Mouse (Mus musculus) mouse embryonic stem cell (cell line): Measurements from ENCODE around the gene Rictor.

Source experiments
- in situ Hi-C, 2 experiments: fragments of 300-500 bp; cut with MboI; formaldehyde crosslinking; loops; 1 replicate in 1 of 2; 3 replicates in 1 of 2; pipeline ENCODE4 v1.14.3; 2019 to 2020; ENCODE audit warnings: low sequenced_read_pairs in 2 of 2, low pct_unique_long_range_greater_than_20kb in 1 of 2, mixed read lengths in 1 of 2; ENCODE audit not compliant: unreplicated experiment in 1 of 2

Rictor gene

DNA sequence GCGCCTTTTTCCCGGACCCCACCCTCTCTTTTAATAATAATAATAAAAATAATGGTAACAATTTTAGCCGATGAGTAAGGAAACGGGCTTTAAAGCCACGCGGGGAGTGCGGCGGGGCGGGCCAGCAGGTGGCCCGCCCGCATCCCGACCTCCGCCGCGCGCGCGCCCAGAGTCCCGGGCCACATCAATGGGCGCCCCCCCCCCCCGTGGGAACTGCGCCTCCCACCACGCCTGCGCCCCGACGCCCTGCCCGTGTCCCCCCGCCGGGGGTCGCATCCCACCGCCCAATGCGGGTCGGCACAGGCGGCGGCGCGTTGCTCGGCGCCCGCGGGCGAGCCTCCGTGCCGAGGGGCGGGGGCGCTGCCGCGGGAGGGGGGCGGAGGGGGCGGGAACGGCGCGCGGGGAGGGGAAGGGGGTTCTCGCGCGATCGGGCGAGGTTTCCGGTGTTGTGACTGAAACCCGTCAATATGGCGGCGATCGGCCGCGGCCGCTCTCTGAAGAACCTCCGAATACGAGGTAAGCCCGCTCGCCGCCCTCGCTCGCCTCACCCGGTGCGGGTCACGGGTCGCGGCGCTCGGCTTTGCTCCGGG lies at the start of gene Rictor:
TSS of gene Rictor (plus strand) at position 444 of the 590 bp plus-strand sequence.
- in situ Hi-C loops: no loop called here

DNA sequence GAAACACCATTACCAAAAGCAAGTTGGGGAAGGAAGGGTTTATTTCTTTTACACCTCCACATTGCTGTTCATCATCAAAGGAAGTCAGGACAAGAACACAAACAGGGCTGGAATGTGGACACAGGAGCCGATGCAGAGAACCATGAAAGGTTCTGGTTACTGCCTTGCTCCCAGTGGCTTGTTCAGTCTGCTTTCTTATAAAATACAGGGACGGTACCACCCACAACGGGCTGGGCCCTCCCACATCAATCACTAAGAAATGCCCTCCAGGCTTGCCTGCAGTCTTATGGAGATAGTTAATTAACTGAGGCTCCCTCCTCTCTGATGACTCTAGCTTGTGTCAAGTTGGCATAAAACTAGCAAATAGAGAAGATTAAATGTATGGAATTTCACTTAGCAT lies 46.2 kb upstream of the Rictor start:
- in situ Hi-C loops: no loop called here

DNA sequence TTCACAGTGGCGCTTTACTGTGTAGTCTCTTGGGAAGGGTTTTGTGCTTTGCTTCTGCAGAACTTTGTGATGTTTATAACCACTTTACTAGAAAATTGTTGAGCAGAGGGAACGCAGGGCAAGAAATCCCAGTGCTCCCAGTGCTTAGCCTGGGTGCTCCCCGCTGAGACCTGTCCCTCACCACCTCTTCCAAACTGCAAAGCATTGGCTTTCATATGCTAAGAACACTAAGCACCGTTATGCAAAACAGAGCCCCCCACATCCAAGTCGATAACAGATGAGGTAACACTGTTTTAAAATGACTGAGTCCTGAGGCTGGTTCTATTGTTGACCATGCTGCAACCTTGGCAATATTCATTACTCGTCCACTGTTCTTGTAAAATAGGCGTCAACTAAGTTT lies 44.2 kb upstream of the Rictor start:
- in situ Hi-C loops: no loop called here

DNA sequence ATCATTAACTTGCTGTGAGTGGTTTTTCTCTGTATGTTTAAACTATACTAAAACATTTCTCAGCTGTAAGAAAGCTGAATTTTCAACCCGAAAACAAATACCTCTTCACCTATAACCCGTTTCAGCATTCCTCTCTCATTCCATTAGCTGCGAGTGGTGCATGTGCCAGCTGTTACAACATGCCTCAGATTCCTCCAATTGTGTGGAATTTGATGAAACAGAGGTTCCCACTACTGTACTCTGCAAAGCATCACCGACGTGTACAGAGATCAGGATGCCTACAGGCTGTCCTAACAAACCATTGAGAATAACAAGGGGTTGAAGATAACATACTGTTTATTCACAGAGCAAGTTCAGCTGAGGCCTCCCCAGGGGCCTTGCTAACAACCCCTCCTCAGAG lies 42.1 kb upstream of the Rictor start:
- in situ Hi-C loops: no loop called here

DNA sequence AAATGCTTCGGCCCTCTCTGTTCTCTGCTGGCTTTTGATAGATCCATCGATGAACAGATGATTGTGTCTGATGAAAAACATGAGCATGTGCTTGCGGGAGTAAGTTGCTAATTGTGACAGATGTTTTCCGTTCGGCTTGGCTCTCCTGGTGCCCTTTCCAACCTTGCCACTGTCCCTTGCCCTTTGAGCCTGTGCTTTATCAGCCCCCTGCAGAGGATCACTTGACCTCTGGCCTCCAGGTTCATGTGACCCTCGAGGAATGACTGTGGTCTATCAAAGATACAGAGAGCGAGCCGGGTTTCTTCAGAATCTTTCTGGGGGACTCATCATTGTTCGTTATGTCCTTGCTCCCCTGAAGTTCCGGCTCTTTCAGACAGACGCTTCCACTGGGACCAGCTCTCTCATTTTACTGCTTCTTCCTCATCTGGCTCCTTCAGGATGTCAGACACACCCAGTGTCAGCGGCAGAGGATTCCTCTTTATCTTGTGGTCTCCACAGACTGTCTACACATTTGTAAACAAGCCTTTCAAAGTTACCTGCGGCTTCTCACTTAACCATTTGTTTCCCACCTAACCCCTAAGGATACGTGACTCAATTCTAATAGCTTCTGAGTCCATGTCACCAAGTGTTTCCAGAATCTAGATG lies 39.3 kb upstream of the Rictor start:
- in situ Hi-C loops: no loop called here

DNA sequence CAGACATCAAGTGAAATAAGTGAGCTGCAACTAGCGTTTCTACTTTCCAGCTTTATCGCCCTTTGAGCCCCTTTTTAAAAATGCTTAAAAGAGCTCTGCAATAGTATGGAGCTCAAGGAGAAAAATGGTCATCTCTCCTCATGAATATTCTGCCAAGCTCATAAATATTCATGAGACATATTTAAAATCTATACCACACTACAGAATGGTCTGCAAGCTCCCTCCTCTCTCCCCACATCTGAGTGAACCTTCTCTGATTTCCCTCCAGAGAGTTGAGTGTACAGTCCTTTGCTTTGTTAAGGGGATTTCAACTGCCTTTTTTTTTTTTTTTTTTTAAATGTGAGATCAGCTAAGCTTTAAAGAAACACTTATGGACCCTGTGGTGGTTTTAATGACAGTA lies 29.7 kb upstream of the Rictor start:
- in situ Hi-C loops: no loop called here

DNA sequence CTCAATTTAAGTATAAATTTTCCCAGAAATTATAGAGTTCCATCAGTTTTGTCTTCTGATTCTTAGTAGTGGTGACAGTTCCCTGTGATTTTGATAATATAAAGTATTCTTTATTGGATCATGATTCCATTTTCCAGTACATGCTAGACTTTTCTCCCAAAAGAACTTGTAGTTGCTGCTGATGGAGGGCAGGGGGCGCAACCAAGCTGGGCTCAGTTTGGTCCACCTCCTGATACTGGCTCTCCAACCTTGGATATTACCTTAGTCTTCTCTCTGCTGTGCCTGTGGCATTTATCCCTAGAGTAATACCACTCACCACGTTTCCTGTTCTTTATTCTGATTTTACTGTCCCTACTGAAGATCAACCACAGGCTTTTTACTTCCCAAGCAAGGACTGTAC lies 6.0 kb upstream of the Rictor start:
- in situ Hi-C loops: no loop called here

DNA sequence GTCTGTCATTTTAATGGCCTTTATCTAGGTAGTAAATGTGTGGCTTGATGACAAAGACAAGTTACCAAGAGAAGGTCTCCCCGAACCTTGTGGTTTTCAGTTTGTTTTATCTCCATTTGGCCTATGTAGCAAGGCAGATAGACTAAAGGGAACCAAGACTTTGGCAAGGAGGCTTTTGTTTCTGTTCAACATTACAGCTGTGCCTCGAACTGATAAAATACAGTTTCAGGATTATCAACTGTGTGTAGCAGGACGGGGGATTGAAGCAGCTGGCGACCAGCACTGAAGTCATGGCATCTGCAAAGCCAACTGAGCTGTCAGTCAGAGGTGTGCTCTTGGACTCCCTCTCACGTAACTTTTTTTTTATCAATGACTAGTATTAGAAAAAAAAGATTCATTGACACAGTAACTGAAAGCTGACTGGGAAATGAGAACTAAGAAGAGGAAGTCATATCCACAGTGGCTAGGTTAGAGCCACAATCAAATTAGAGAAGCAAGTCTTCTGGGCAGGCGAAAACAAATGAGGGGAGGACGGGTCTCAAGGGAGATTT lies 2.8 kb upstream of the Rictor start:
- in situ Hi-C loops: no loop called here

DNA sequence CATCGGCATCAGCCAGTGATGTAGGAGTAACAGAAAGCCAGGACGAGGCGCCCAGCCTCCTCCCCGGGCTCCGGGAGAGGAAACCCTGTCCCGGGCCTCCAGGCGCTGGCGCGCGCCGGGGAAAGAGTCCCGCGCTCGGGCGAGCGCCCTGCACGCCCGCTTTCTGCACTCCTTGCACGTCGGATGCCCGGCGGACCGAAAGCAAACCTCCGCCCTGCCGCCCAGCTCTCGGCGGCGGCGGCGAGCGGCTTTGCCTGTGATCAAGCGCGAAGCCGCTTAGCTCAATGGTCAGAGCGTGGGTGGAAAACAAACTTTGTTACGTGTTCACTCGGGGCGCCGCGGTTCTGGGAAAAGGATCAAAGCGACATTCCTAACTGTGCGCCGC lies 636 bp upstream of the Rictor start:
- in situ Hi-C loops: no loop called here

DNA sequence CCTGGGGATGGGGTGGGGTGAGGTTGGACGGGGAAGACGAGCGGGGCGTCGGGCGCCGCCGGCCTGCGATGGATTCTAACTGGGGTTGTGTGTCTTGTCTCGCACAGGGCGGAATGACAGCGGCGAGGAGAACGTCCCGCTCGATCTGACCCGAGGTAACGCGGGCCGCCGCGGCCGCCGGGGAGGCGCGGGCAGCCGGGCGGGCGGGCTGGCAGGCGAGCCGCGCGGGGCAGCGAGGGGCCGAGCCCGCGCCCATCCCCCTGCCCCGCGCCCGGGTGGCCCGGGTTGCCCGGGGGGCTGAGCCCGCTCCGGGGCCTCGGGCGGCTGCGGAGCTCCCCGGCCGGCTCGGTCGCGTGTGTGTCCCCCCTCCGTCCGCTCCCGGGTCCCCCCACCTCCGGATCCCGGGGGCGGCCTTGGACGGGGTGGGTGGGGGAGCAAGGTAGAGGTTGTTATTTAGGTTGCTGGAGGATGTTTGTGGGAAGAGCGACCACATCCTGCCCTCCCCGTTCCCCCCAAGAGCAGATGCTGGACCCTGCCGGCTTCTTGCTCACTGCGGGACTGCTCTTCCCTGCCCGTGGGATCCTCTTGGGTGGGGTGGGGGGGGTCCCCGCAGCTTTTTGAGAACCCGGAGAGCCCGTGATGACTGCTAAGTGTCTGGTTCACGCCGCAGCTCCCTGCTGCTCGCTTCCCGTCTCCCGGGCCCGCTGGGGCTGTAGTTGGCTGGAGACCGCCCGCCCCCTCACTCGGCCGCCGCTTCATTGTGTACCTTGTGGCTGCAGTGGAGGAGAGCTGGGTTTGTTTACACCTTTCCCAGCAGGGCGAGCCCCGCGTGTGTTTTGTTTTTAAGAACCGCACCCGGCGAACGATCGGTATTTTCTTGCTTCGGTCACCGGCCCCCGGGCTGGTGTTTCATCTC lies 605 bp downstream of the Rictor start:
- in situ Hi-C loops: no loop called here

DNA sequence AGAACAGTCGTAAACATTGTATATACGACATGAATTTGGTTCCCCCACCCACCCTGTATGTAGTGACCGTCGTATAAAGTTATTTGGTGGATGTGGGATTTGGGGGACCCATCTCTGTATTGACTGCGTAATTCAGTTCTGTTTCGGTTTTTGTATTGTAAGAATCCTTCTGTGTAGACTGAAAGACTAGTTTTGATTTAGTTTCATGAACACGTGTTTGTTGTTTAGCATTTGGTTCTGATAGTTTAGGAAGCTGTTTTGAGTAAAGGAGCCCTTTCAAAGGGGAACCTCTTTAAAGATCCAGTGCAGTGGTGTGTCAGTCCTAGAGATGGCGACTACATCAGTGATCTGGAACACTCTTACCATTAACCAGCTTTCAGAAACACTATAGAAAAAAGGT lies 1.4 kb downstream of the Rictor start:
- in situ Hi-C loops: no loop called here

DNA sequence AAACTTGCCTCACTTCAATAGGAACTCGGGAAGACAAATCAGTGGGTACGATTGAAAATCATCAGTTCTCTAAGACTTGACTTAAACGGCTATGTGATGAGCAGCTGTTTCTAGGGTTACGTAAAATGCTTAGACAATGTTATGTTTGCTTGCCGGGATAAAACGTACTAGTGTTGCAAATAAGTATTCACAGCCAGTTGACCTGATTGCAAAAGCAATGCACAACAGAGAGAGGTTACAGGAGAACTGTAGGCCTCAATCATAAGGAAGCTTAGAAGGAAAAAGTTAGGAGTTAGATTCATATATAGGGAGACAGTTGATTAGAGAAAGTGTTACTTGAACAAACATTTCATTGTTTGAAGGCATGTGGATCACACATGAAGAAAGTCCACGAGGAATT lies 2.2 kb downstream of the Rictor start:
- in situ Hi-C loops: no loop called here

DNA sequence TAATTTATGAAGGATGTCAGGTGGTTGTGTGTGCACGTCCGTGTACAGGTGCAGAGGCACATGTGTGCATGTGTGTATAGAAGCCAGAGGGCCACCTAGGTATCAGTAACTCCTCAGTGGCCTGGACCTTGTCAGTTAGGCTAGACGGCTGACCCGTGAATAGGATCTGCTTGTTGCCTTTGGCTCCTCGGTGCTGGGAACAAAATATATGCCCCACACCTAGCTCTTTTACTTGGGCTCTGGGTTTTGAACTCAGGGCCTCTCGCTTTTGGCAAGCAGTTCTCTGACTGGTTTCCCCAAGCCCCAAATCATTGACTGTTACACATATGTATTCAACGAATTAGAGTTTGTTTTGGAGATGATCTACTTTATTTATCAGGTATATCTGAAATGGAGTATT lies 3.0 kb downstream of the Rictor start:
- in situ Hi-C loops: no loop called here

DNA sequence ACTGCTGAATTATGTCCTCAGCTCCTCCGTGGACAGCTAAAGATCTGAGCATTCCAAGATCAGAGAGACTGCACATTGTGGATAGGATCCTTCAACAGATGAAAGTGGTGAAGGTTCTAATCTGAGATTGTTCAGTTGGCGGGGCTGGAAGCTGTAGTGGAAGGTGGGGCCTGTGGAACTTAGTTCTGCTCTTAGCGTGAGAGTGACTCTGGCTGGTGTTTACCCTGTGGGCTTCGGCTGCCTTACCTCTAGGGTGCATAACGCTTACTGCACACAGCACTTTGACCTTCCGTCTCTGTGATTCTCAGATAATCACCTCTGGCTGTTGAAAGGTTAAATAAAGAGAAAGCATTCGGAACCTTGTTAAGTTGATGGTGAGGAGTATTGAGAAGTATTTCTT lies 6.6 kb downstream of the Rictor start:
- in situ Hi-C loops: no loop called here

DNA sequence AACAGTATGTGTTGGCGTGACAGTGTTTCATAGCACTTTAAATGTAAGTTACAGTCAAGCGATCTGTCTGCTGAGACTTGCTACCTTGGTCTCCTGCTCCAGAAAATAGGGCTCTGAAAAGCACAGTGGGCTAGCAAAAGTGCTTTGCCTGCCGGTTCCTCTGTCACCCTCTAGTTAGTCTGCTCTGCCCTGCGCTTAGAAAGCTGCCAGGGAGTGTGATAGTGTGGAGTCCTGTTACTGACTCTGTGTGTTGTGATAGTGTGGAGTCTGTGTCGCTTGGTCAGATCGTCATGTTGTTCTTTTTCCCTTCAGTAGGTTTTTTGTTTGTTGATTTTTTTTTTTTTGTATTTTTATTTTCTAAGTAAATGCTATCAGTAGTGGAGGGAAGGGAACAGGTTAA lies 7.1 kb downstream of the Rictor start:
- in situ Hi-C loops: no loop called here

DNA sequence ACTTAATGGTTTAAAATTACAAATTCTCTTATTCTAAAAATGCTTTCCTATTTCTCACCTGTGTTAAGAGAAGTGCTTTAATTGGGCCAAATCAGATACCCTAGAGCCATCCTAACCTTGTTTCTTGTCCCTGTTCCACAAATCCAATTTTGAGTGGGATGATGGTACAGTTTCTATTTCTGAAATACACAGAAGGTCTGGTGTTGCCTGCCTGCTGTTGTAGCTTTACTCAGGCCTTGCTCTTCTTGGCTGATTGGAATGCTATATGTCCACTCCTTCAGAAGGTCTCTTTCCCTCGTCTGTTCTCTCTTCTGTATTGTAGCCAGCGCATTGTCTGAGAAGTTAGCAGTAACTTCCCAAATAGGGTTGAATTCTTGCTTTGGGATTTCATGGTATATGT lies 13.2 kb downstream of the Rictor start:
- in situ Hi-C loops: no loop called here

DNA sequence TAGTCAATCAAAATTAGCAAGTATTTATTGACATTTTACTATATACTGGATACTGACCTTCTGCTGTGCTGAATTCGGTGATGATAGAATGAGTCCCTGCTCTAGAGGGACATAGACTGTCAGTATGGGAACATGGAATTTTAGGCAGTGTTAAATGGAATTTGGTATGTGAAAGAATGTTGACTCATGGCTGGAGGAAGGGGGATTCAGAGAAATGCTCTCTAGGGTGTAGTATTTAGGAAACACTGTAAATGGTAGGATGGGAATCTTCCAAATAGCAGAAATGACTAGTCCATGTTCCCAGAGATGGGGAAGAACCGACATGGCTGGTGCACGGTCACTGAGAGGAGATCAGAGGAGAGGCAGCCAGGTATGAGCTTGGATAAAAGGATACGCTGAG lies 13.6 kb downstream of the Rictor start:
- in situ Hi-C loops: no loop called here

DNA sequence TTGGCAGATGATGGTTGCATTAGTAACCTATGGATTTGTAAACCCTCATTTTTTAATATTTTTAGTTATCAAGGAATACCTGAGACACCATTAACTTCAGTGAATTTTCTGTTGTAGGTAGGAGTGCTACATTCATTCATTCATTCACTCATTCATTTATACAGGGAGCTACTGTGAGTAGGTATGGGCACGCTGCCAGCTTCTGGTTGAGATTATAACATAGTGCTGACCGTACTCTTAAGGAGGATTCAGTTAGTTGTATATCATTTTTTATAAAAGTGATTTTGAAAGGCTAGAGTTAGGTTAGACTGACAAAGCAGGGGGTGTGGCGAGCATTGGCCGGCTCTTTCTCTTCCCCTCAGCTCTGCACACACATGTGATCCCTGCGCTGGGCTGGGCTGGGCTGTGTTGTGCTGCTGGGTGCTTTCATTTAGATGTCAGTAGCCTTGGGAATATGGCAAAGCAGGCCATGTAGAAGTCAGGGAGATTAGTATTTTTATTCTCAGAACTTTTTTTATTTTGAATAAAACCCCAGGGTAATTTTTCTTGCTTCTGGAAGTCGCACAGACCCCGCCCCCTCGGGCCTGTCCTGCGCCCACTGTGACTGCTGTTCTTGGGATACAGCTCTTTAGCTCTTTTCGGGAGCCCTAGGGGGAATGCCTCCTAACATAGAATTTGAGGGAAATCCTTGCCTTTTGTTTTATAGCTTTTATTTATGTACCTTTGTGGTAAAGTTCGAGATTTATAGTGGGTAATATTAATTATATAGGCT lies 14.4 kb downstream of the Rictor start:
- in situ Hi-C loops: no loop called here

DNA sequence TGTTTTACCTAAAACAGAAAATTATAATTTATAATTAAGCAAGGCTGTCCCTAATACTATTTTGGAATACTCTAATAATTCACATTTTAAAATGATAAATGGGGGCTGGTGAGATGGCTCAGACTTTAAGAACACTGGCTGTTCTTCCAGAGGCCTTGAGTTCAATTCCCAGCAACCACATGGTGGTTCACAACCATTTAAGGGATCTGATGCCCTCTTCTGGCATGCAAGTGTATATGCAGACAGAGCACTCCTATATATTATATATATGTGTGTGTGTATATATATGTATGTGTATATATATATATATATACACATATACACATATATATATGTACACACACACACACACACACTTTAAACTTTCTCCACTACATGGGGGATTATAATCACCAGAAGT lies 15.2 kb downstream of the Rictor start:
- in situ Hi-C loops: no loop called here
